Mouse (Mus musculus) MEL (cell line): ENCODE measurements around the gene Rbm38. TPM values are rescaled to one million over a fixed set of nuclear protein-coding genes. Genes with fewer than 3 reads are reported as not detected.

Experiments
- DNase-seq: peaks from one replicate; pipeline ENCODE4 v3.0.0; 2011; ENCODE audit warnings: low read depth, low spot score
- H3K27ac ChIP-seq: 2 replicates; pipeline ENCODE4 v1.5.1; 2012; ENCODE audit warnings: low read depth, mild to moderate bottlenecking, control low read depth, low read length, moderate library complexity; ENCODE audit not compliant: control insufficient read depth
- H3K27me3 ChIP-seq, 2 experiments: fragments of 150-350 bp in 1 of 2; sonication (generic) in 1 of 2; 2 replicates each; pipeline ENCODE4 v1.6.1; 2012; ENCODE audit warnings: low read length in 2 of 2, mild to moderate bottlenecking in 2 of 2, improper control_type of control experiment in 1 of 2, moderate library complexity in 1 of 2; ENCODE audit not compliant: insufficient read depth in 2 of 2, control insufficient read depth in 1 of 2
- H3K36me3 ChIP-seq, 2 experiments: 2 replicates each; pipeline ENCODE4 v1.6.1; 2012 to 2014; ENCODE audit warnings: low read length in 2 of 2, improper control_type of control experiment in 1 of 2, inconsistent platforms in 1 of 2, mild to moderate bottlenecking in 1 of 2; ENCODE audit not compliant: insufficient read depth in 2 of 2, control insufficient read depth in 1 of 2
- H3K4me1 ChIP-seq, 2 experiments: fragments of 150-350 bp in 1 of 2; sonication (generic) in 1 of 2; 2 replicates each; pipeline ENCODE4 v1.6.1; 2012; ENCODE audit warnings: low read length in 2 of 2, improper control_type of control experiment in 1 of 2, mild to moderate bottlenecking in 1 of 2; ENCODE audit not compliant: insufficient read depth in 2 of 2, control insufficient read depth in 1 of 2
- H3K4me3 ChIP-seq, 2 experiments: fragments of 150-350 bp in 1 of 2; sonication (generic) in 1 of 2; 2 replicates each; pipeline ENCODE4 v1.5.1; 2012; ENCODE audit warnings: low read depth in 2 of 2, low read length in 2 of 2, mild to moderate bottlenecking in 2 of 2, moderate library complexity in 2 of 2, control low read depth in 1 of 2, improper control_type of control experiment in 1 of 2; ENCODE audit not compliant: control insufficient read depth in 1 of 2, insufficient read depth in 1 of 2
- H3K79me2 ChIP-seq: 2 replicates; pipeline ENCODE4 v1.6.1; 2012; ENCODE audit warnings: mild to moderate bottlenecking, low read length, moderate library complexity; ENCODE audit not compliant: control insufficient read depth, poor library complexity, insufficient read depth
- H3K9ac ChIP-seq: 2 replicates; pipeline ENCODE4 v1.6.1; 2012; ENCODE audit warnings: low read depth, mild to moderate bottlenecking, control low read depth, low read length, moderate library complexity; ENCODE audit not compliant: control insufficient read depth, poor library complexity, severe bottlenecking
- H3K9me3 ChIP-seq: fragments of 150-350 bp; sonication (generic); replicated peaks from 2 replicates; pipeline ENCODE4 v1.6.1; 2012; ENCODE audit warnings: mild to moderate bottlenecking, low read length, improper control_type of control experiment, moderate library complexity; ENCODE audit not compliant: insufficient read depth
- BHLHE40 ChIP-seq: IDR thresholded peaks from 2 replicates; pipeline ENCODE4 v1.6.1; 2012; ENCODE audit warnings: low read depth, mild to moderate bottlenecking, inconsistent platforms, low read length, improper control_type of control experiment, borderline replicate concordance
- CTCF ChIP-seq, 3 experiments: IDR thresholded peaks in 2 of 3; conservative IDR thresholded peaks in 1 of 3; 2 replicates each; pipeline ENCODE4 v1.5.1; 2011 to 2012; ENCODE audit warnings: low read length in 3 of 3, low read depth in 2 of 3, mild to moderate bottlenecking in 2 of 3, improper control_type of control experiment in 1 of 3, inconsistent platforms in 1 of 3, mixed read lengths in 1 of 3, moderate library complexity in 1 of 3; ENCODE audit not compliant: control insufficient read depth in 1 of 3, insufficient read depth in 1 of 3, poor library complexity in 1 of 3, severe bottlenecking in 1 of 3
- E2F4 ChIP-seq: IDR thresholded peaks from 2 replicates; pipeline ENCODE4 v1.6.1; 2011; ENCODE audit warnings: low read depth, low read length, improper control_type of control experiment, borderline replicate concordance
- ETS1 ChIP-seq: IDR thresholded peaks from 2 replicates; pipeline ENCODE4 v1.6.1; 2012; ENCODE audit warnings: low read depth, mild to moderate bottlenecking, inconsistent platforms, low read length, improper control_type of control experiment, moderate library complexity
- GABPA ChIP-seq: IDR thresholded peaks from 2 replicates; pipeline ENCODE4 v1.6.1; 2012; ENCODE audit warnings: low read depth, mild to moderate bottlenecking, inconsistent platforms, low read length, improper control_type of control experiment, moderate library complexity
- MXI1 ChIP-seq: IDR thresholded peaks from 2 replicates; pipeline ENCODE4 v1.6.1; 2011; ENCODE audit warnings: mild to moderate bottlenecking, low read depth, low read length, improper control_type of control experiment
- POLR2A ChIP-seq, 2 experiments: IDR thresholded peaks; 2 replicates each; pipeline ENCODE4 v1.6.1; 2011 to 2012; ENCODE audit warnings: low read length in 2 of 2, mild to moderate bottlenecking in 2 of 2, control low read depth in 1 of 2, improper control_type of control experiment in 1 of 2, low read depth in 1 of 2, moderate library complexity in 1 of 2; ENCODE audit not compliant: control insufficient read depth in 1 of 2, insufficient read depth in 1 of 2, poor library complexity in 1 of 2
- POLR2AphosphoS2 ChIP-seq: IDR thresholded peaks from 2 replicates; pipeline ENCODE4 v1.6.1; 2011; ENCODE audit warnings: low read length, improper control_type of control experiment
- SIN3A ChIP-seq: IDR thresholded peaks from 2 replicates; pipeline ENCODE4 v1.6.1; 2012; ENCODE audit warnings: low read length, improper control_type of control experiment, inconsistent platforms
- TAL1 ChIP-seq: IDR thresholded peaks from 2 replicates; pipeline ENCODE4 v1.6.1; 2012; ENCODE audit warnings: mild to moderate bottlenecking, inconsistent platforms, low read length, moderate library complexity, mixed read lengths
- UBTF ChIP-seq: IDR thresholded peaks from 2 replicates; pipeline ENCODE4 v1.6.1; 2012; ENCODE audit warnings: low read depth, mild to moderate bottlenecking, inconsistent platforms, low read length, improper control_type of control experiment, moderate library complexity, borderline replicate concordance; ENCODE audit not compliant: insufficient read depth
- USF1 ChIP-seq: IDR thresholded peaks from 2 replicates; pipeline ENCODE4 v1.6.1; 2014; ENCODE audit warnings: low read depth, mild to moderate bottlenecking, inconsistent platforms, low read length, improper control_type of control experiment, moderate library complexity
- USF2 ChIP-seq, 2 experiments: IDR thresholded peaks; 2 replicates each; pipeline ENCODE4 v1.6.1; 2011 to 2012; ENCODE audit warnings: improper control_type of control experiment in 2 of 2, low read length in 2 of 2, borderline replicate concordance in 1 of 2, inconsistent platforms in 1 of 2, low read depth in 1 of 2, mild to moderate bottlenecking in 1 of 2; ENCODE audit not compliant: insufficient read depth in 1 of 2
- ZC3H11A ChIP-seq: IDR thresholded peaks from 2 replicates; pipeline ENCODE4 v1.6.1; 2012; ENCODE audit warnings: low read depth, mild to moderate bottlenecking, inconsistent platforms, low read length, improper control_type of control experiment
- polyA plus RNA-seq, 2 experiments: library from polyadenylated mRNA; stranded (reverse) in 1 of 2; unstranded in 1 of 2; fragments of >175 nt in 1 of 2; fragments of >200 nt in 1 of 2; gene quantifications; 2 replicates each; pipeline versions ENCODE4 v1.2.1 to v1.2.4; 2012; ENCODE audit warnings: low replicate concordance in 2 of 2, low read depth in 1 of 2; ENCODE audit not compliant: insufficient read length in 2 of 2, insufficient read depth in 1 of 2, missing spikeins in 1 of 2
- total RNA-seq: library from RNA; depleted of rRNA; stranded (reverse); fragments of 300-350 nt; gene quantifications from 2 replicates; pipeline ENCODE4 v1.2.3, GENCODE M21; 2012

The Rbm38 gene
- total and polyA plus RNA-seq, 3 experiments = 39.0 to 207 TPM; not detected in 1

GRCm38 (mm10) chr2:172973806-172974565 is 46.3 kb upstream of the Rbm38 start:
- Histone ChIP-seq H3K9me3 (no peaks in the 10 kb centered on the region), H3K27me3 (no peaks in the 10 kb centered on the region), H3K4me1 (peaks cover 0 to 12% of the 10 kb centered on the region in 2 experiments; a peak in 2 of 4 replicates), H3K27ac (no peak overlapping the region), H3K4me3 (no peak overlapping the region), H3K9ac (no peak overlapping the region), H3K79me2 (no peaks in the 10 kb centered on the region), H3K36me3 (peaks cover 0 to 2% of the 10 kb centered on the region in 2 experiments; a peak in 1 of 4 replicates)
- no peak for DNase-seq
- TF ChIP-seq SIN3A (no peak), E2F4 (no peak), MXI1 (no peak), POLR2AphosphoS2 (no peak), USF1 (no peak), UBTF (no peak), TAL1 (no peak), BHLHE40 (no peak), POLR2A (IDR thresholded peaks at IDR 0.05; ENCODE audit: control insufficient read depth in 1 of 2, insufficient read depth in 1 of 2, low read depth in 1 of 2, low read length in 2 of 2, poor library complexity in 1 of 2) (no peak), GABPA (no peak)

GRCm38 (mm10) chr2:172974701-172975100 is 45.6 kb upstream of the Rbm38 start:
- H3K4me1 ChIP-seq = peaks cover 0 to 12% of the 10 kb centered on the region in 2 experiments; a peak in 2 of 4 replicates
- H3K9ac ChIP-seq = no peak overlapping the region
- peaks cover 0 to 2% of the 10 kb centered on the region in 2 experiments; a peak in 1 of 4 replicates for H3K36me3 ChIP-seq
- H3K4me3 ChIP-seq = no peak overlapping the region
- DNase-seq = no peak
- TF ChIP-seq POLR2A (IDR thresholded peaks at IDR 0.05; ENCODE audit: control insufficient read depth in 1 of 2, insufficient read depth in 1 of 2, low read depth in 1 of 2, low read length in 2 of 2, poor library complexity in 1 of 2) = no peak
- no peak for TF ChIP-seq CTCF (IDR thresholded peaks at IDR 0.05 in 2 of 3, conservative IDR thresholded peaks at IDR 0.05 in 1 of 3; ENCODE audit: control insufficient read depth in 1 of 3, insufficient read depth in 1 of 3, low read depth in 2 of 3, low read length in 3 of 3, poor library complexity in 1 of 3, severe bottlenecking in 1 of 3)
- TF ChIP-seq USF2 (IDR thresholded peaks at IDR 0.05; ENCODE audit: borderline replicate concordance in 1 of 2, insufficient read depth in 1 of 2, low read depth in 1 of 2, low read length in 2 of 2) = no peak
- TF ChIP-seq ZC3H11A = no peak
- no peak for TF ChIP-seq ETS1
- no peaks in the 10 kb centered on the region for H3K79me2 ChIP-seq
- H3K27me3 ChIP-seq = no peaks in the 10 kb centered on the region
- H3K27ac ChIP-seq = no peak overlapping the region
- H3K9me3 ChIP-seq = no peaks in the 10 kb centered on the region
